Mouse (Mus musculus): ENCODE measurements around the gene Plk4. TPM values are rescaled to one million over a fixed set of nuclear protein-coding genes. Genes with fewer than 3 reads are reported as not detected.

Plk4 gene
- total RNA-seq (2014; rRNA removed) (1.2 and 1.6 TPM in 2 replicates), polyA plus RNA-seq (2012; rRNA removed) (0.17 and 0.57 TPM in 2 replicates)

DNA sequence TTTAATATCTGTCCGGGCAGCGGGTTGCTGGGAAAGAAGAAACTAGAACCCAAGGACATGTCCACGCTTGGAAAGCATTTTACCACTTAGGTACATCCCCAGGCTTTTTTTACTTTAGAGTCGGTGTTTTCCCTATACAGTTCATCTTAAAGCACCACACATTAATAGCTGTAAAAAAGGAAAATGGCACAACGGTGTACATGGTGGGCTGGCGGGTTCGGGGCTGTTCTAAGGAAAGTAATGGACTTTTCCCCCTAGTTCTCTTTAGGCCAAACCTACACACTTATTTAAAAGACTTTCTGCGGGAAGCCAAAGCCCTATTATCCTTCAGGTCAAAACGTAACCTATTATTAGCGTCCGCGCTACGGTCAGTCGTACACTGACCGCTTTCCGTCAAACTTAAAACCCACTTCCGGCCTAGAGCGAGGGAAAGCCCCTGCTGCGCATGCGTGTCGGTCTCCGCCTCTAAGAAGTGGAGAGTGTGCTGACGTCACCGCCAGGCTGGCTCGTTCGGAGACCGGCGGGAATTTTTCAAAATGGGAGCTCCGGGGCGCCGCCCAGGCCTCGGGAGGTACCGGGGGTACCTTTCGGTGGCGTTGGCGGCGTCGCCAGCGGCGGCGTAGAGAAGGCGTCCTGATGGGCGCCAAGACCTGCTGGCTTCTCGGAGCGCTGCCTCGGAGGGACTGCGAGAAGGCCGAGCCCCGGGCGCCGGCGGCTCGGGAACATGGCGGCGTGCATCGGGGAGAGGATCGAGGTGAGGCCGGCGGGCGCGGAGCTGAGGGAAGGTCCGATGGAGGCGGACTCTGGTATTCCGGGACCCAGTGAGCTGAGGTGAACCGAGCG, at the start of gene Plk4:
Gene Plk4, plus strand, starts transcription at position 490 of the 843 bp plus-strand sequence.
- no peaks in the 10 kb centered on the region for H3K4me1 ChIP-seq (ENCODE audit: control insufficient read depth, insufficient read depth, low read length)

DNA sequence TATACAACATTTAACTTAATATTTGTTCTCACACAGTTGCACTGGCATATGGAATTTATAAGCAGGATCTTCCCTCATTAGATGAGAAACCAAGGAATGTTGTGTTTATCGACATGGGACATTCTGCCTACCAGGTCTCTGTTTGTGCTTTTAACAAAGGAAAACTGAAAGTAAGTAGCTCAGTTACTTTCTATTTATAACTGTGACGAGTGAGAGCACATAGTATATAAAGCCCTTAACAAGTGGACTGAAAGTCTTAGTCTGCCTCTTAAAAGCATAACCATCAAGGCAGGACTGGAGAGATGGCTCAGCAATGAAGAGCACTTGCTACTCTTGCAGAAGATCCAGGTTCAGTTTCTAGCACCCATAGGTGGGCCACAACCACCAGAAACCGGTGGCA, 39.1 kb upstream of the Plk4 start:
- no peak for DNase-seq (ENCODE audit: extremely low read depth, low read depth, low spot score)
- no peaks in the 10 kb centered on the region for H3K79me2 ChIP-seq (ENCODE audit: control insufficient read depth, insufficient read depth, low read length)
- H3K9ac ChIP-seq (ENCODE audit: low read depth, low read length), result no peak overlapping the region
- H3K4me1 ChIP-seq (ENCODE audit: control insufficient read depth, insufficient read depth, low read length), result peaks cover 2% of the 10 kb centered on the region; the same call in 1 of the 2 replicates
- H3K27me3 ChIP-seq (ENCODE audit: control insufficient read depth, insufficient read depth, low read length), result no peaks in the 10 kb centered on the region
- WGBS, result 92% methylated on average over 3 of the region's 3 CpGs
- peaks cover 32% of the 10 kb centered on the region for H3K36me3 ChIP-seq (ENCODE audit: control insufficient read depth, insufficient read depth, low read length)
- TF ChIP-seq POLR2A (IDR thresholded peaks at IDR 0.05; ENCODE audit: extremely low read depth, insufficient read depth, low read length) (no peak), CTCF (IDR thresholded peaks at IDR 0.05; ENCODE audit: low read depth, low read length) (no peak)
- H3K4me3 ChIP-seq (ENCODE audit: insufficient read depth, low read depth, low read length), result no peak overlapping the region
- H3K27ac ChIP-seq (replicated peaks; ENCODE audit: insufficient read depth, low read depth, low read length), result no peak overlapping the region

More for the DNA sequence above, at the start of gene Plk4:
- WGBS, result 2% methylated on average over 66 of the region's 66 CpGs
- TF ChIP-seq CTCF (IDR thresholded peaks at IDR 0.05; ENCODE audit: low read depth, low read length), result no peak
- 0 out of 2 replicates have a peak, but pooled peaks have one; percentile 17 for TF ChIP-seq POLR2A (IDR thresholded peaks at IDR 0.05; ENCODE audit: extremely low read depth, insufficient read depth, low read length)
- Histone ChIP-seq H3K79me2 (ENCODE audit: control insufficient read depth, insufficient read depth, low read length) (no peaks in the 10 kb centered on the region), H3K36me3 (ENCODE audit: control insufficient read depth, insufficient read depth, low read length) (no peaks in the 10 kb centered on the region), H3K27ac (replicated peaks; ENCODE audit: insufficient read depth, low read depth, low read length) (0 out of 2 replicates have a peak within 1 kb of the TSS, but pooled peaks have one; percentile 1), H3K9ac (ENCODE audit: low read depth, low read length) (peak within 1 kb of the TSS; percentile 67), H3K27me3 (ENCODE audit: control insufficient read depth, insufficient read depth, low read length) (no peaks in the 10 kb centered on the region), H3K4me3 (ENCODE audit: insufficient read depth, low read depth, low read length) (peak within 1 kb of the TSS; percentile 86)
- peak; percentile 86 for DNase-seq (ENCODE audit: extremely low read depth, low read depth, low spot score)

DNA sequence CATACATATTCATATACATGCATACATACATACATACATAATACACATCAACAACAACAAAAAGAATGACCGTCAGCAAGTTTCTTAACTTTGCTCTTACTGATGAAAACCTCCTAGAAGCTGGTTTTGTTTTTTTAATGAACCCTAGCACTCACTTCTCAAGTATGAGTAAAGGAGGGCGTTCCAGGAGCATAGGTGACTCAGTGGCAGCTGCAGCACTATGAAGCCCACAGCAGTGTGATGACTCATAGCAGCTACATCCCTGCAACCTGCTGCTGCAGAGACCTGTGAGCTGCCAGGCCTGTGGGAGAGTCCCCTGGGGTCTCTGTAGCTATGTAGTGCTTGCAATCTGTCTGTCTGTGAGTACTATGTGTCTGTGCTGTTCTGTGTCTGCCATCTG, 38.5 kb upstream of the Plk4 start:
- H3K36me3 ChIP-seq (ENCODE audit: control insufficient read depth, insufficient read depth, low read length), result peaks cover 31% of the 10 kb centered on the region
- DNase-seq (ENCODE audit: extremely low read depth, low read depth, low spot score), result no peak
- peaks cover 2% of the 10 kb centered on the region; the same call in 1 of the 2 replicates for H3K4me1 ChIP-seq (ENCODE audit: control insufficient read depth, insufficient read depth, low read length)
- WGBS, result 95% methylated on average over 2 of the region's 2 CpGs
- no peak for TF ChIP-seq POLR2A (IDR thresholded peaks at IDR 0.05; ENCODE audit: extremely low read depth, insufficient read depth, low read length)
- no peak for TF ChIP-seq CTCF (IDR thresholded peaks at IDR 0.05; ENCODE audit: low read depth, low read length)
- no peaks in the 10 kb centered on the region for H3K79me2 ChIP-seq (ENCODE audit: control insufficient read depth, insufficient read depth, low read length)
- no peak overlapping the region for H3K4me3 ChIP-seq (ENCODE audit: insufficient read depth, low read depth, low read length)
- no peaks in the 10 kb centered on the region for H3K27me3 ChIP-seq (ENCODE audit: control insufficient read depth, insufficient read depth, low read length)
- no peak overlapping the region for H3K9ac ChIP-seq (ENCODE audit: low read depth, low read length)
- no peak overlapping the region for H3K27ac ChIP-seq (replicated peaks; ENCODE audit: insufficient read depth, low read depth, low read length)

DNA sequence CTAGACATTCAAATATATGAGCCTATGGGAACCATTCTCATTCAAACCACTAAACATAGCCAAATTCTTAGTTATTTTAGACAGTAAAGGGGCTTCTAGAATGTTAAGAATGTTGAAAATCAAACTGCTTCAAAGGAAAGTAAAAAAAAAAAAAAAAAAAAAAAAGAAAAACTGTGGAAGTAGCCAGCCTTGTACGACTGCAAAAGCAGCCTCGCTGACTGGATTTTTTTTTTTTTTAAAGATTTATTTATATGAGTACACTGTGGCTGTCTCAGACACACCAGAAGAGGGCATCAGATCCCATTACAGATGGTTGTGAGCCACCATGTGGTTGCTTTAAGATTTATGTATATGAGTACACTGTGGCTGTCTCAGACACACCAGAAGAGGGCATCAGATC, 6.0 kb upstream of the Plk4 start:
- H3K79me2 ChIP-seq (ENCODE audit: control insufficient read depth, insufficient read depth, low read length), result no peaks in the 10 kb centered on the region
- TF ChIP-seq CTCF (IDR thresholded peaks at IDR 0.05; ENCODE audit: low read depth, low read length) (no peak), POLR2A (IDR thresholded peaks at IDR 0.05; ENCODE audit: extremely low read depth, insufficient read depth, low read length) (no peak)
- no peak overlapping the region for H3K4me3 ChIP-seq (ENCODE audit: insufficient read depth, low read depth, low read length)
- H3K27ac ChIP-seq (replicated peaks; ENCODE audit: insufficient read depth, low read depth, low read length), result no peak overlapping the region
- H3K9ac ChIP-seq (ENCODE audit: low read depth, low read length), result no peak overlapping the region
- 86% methylated on average over 2 of the region's 2 CpGs for WGBS
- H3K4me1 ChIP-seq (ENCODE audit: control insufficient read depth, insufficient read depth, low read length), result no peaks in the 10 kb centered on the region
- peaks cover 8% of the 10 kb centered on the region; the same call in 1 of the 2 replicates for H3K36me3 ChIP-seq (ENCODE audit: control insufficient read depth, insufficient read depth, low read length)
- no peak for DNase-seq (ENCODE audit: extremely low read depth, low read depth, low spot score)
- H3K27me3 ChIP-seq (ENCODE audit: control insufficient read depth, insufficient read depth, low read length), result no peaks in the 10 kb centered on the region

DNA sequence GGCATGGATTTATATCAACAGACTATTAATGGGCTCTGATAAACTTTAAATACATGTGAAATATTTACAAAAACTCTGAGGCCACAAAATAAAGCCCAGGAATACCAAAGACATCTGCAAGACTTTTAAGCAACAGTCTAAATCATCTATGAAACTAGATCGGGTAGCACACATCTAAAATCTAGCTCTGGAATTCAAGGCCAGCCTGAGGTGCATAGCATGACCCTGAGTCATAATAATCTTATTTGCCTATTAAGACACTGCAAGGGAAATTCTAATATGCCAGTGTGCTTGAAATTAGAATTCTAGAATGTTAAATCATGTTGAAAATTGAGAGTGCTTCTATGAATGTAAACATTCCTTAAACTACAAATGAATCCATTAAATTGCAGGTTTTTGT, 1.8 kb upstream of the Plk4 start:
- Histone ChIP-seq H3K27ac (replicated peaks; ENCODE audit: insufficient read depth, low read depth, low read length) (no peak overlapping the region), H3K79me2 (ENCODE audit: control insufficient read depth, insufficient read depth, low read length) (no peaks in the 10 kb centered on the region), H3K36me3 (ENCODE audit: control insufficient read depth, insufficient read depth, low read length) (no peaks in the 10 kb centered on the region), H3K27me3 (ENCODE audit: control insufficient read depth, insufficient read depth, low read length) (no peaks in the 10 kb centered on the region), H3K9ac (ENCODE audit: low read depth, low read length) (no peak overlapping the region), H3K4me1 (ENCODE audit: control insufficient read depth, insufficient read depth, low read length) (no peaks in the 10 kb centered on the region), H3K4me3 (ENCODE audit: insufficient read depth, low read depth, low read length) (no peak overlapping the region)
- DNase-seq (ENCODE audit: extremely low read depth, low read depth, low spot score), result no peak
- 71% methylated on average over 1 of the region's 1 CpGs for WGBS
- TF ChIP-seq CTCF (IDR thresholded peaks at IDR 0.05; ENCODE audit: low read depth, low read length) (no peak), POLR2A (IDR thresholded peaks at IDR 0.05; ENCODE audit: extremely low read depth, insufficient read depth, low read length) (no peak)

DNA sequence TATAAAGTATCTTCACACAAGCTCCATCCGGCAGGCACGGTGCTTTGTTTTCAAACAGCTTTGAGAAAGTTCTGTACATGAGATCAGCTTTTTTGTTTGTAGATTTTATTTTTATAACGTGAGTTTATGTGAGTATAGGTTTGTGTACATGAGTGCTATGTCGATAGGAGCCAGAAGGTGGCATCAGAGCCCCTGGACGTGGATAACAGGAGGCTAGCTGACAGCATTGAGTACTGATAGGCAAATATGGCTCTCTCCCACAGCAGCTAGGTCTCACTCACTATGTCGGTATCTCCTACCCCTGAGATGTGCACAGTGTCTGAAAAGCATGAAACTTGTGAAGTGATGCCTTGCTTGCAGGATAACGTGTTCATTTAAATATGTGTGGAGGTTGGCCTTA, 1.3 kb upstream of the Plk4 start:
- TF ChIP-seq CTCF (IDR thresholded peaks at IDR 0.05; ENCODE audit: low read depth, low read length), result peak; percentile 66
- no peak for TF ChIP-seq POLR2A (IDR thresholded peaks at IDR 0.05; ENCODE audit: extremely low read depth, insufficient read depth, low read length)
- H3K4me3 ChIP-seq (ENCODE audit: insufficient read depth, low read depth, low read length), result no peak overlapping the region
- no peaks in the 10 kb centered on the region for H3K4me1 ChIP-seq (ENCODE audit: control insufficient read depth, insufficient read depth, low read length)
- no peaks in the 10 kb centered on the region for H3K79me2 ChIP-seq (ENCODE audit: control insufficient read depth, insufficient read depth, low read length)
- no peaks in the 10 kb centered on the region for H3K36me3 ChIP-seq (ENCODE audit: control insufficient read depth, insufficient read depth, low read length)
- WGBS, result 42% methylated on average over 7 of the region's 7 CpGs
- DNase-seq (ENCODE audit: extremely low read depth, low read depth, low spot score), result peak; percentile 57
- no peaks in the 10 kb centered on the region for H3K27me3 ChIP-seq (ENCODE audit: control insufficient read depth, insufficient read depth, low read length)
- no peak overlapping the region for H3K27ac ChIP-seq (replicated peaks; ENCODE audit: insufficient read depth, low read depth, low read length)
- H3K9ac ChIP-seq (ENCODE audit: low read depth, low read length), result no peak overlapping the region
